Mouse (Mus musculus) heart, embryonic 11.5 days (tissue): ENCODE data around the gene Olfr418. TPM values are rescaled to one million over a fixed set of nuclear protein-coding genes. Genes with fewer than 3 reads are reported as not detected.

Source experiments
- ATAC-seq: fragments of 200-750 bp; cut with Nextera tagmentation; replicated peaks from 2 replicates; pipeline ENCODE4 v1.8.0; 2017; ENCODE audit warnings: moderate library complexity; ENCODE audit not compliant: insufficient number of reproducible peaks, low FRiP score, low TSS enrichment
- H3K27ac ChIP-seq: fragments of 300-500 bp; sonication (generic); 2 replicates; pipeline ENCODE4 v1.5.1; 2014; ENCODE audit warnings: mild to moderate bottlenecking, low read depth, low read length
- H3K27me3 ChIP-seq: fragments of 300-500 bp; sonication (generic); 2 replicates; pipeline ENCODE4 v1.6.1; 2014; ENCODE audit warnings: mild to moderate bottlenecking, low read length, mixed read lengths; ENCODE audit not compliant: control insufficient read depth, insufficient read depth
- H3K36me3 ChIP-seq: fragments of 300-500 bp; sonication (generic); 2 replicates; pipeline ENCODE4 v1.6.1; 2014; ENCODE audit warnings: mild to moderate bottlenecking, low read length, moderate library complexity, mixed read lengths; ENCODE audit not compliant: control insufficient read depth, insufficient read depth
- H3K4me1 ChIP-seq: fragments of 300-500 bp; sonication (generic); 2 replicates; pipeline ENCODE4 v1.6.1; 2014; ENCODE audit warnings: low read length; ENCODE audit not compliant: control insufficient read depth, insufficient read depth
- H3K4me2 ChIP-seq: fragments of 300-500 bp; sonication (generic); 2 replicates; pipeline ENCODE4 v1.6.1; 2014; ENCODE audit warnings: mild to moderate bottlenecking, moderate library complexity
- H3K4me3 ChIP-seq: fragments of 300-500 bp; sonication (generic); 2 replicates; pipeline ENCODE4 v1.5.1; 2014; ENCODE audit warnings: low read depth, low read length
- H3K9ac ChIP-seq: fragments of 300-500 bp; sonication (generic); 2 replicates; pipeline ENCODE4 v1.6.1; 2014; ENCODE audit warnings: mild to moderate bottlenecking, low read depth, low read length, moderate library complexity
- H3K9me3 ChIP-seq: fragments of 300-500 bp; sonication (generic); replicated peaks from 2 replicates; pipeline ENCODE4 v1.6.1; 2016; ENCODE audit warnings: low read length; ENCODE audit not compliant: control insufficient read depth
- WGBS: fragments of 180-500 bp; shearing (Covaris S2); extraction: QIAGEN DNeasy Blood & Tissue Kit; methylation state at CpG from one replicate; pipeline ENCODE4 v1.1.7; 2014; ENCODE audit not compliant: insufficient replicate concordance; 5-methylcytosine and 5-hydroxymethylcytosine counted together
- polyA plus RNA-seq: library from polyadenylated mRNA; unstranded; fragments of >200 nt; fragmentation: Nextera tagmentation; extraction: Ambion mirVana; gene quantifications from 2 replicates; pipeline ENCODE4 v1.2.1, GENCODE M21; 2014

The Olfr418 gene
- polyA plus RNA-seq, 1 experiment from 2014 or later, result not detected

DNA sequence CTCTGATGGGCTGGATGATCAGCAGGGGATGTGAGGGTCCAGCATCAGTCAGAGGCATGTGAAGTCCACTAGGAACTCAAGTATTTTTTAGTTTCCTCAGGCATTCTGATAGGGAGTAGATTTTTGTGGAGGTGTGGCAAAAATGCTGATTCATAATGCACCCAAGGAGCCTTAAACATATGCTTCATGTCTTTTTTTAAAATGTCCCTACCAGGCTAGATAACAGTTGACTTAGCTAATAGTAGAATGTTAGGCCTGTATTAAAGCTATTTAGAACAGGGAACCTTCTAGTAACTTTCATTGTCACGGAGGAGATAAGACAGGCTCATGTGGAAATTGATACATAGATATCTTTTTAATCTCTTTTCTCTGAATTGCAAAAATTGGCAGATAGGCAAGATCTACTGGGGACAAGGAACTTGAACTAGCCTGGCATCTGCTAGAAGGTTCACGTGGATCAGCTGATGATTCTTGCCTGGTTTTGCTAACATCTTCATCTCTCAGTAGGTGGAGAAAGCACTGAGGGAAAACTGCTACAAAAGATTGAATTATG is 52.2 kb downstream of the Olfr418 start:
- H3K9me3 ChIP-seq, result no peaks in the 10 kb centered on the region
- no peak overlapping the region for H3K27ac ChIP-seq
- no peak overlapping the region for H3K4me3 ChIP-seq
- H3K36me3 ChIP-seq, result no peaks in the 10 kb centered on the region
- no peaks in the 10 kb centered on the region for H3K27me3 ChIP-seq
- no peaks in the 10 kb centered on the region for H3K4me1 ChIP-seq
- no peak overlapping the region for H3K9ac ChIP-seq
- no peak overlapping the region for H3K4me2 ChIP-seq
- 86% methylated on average over 2 of the region's 2 CpGs for WGBS
- ATAC-seq, result no peak

DNA sequence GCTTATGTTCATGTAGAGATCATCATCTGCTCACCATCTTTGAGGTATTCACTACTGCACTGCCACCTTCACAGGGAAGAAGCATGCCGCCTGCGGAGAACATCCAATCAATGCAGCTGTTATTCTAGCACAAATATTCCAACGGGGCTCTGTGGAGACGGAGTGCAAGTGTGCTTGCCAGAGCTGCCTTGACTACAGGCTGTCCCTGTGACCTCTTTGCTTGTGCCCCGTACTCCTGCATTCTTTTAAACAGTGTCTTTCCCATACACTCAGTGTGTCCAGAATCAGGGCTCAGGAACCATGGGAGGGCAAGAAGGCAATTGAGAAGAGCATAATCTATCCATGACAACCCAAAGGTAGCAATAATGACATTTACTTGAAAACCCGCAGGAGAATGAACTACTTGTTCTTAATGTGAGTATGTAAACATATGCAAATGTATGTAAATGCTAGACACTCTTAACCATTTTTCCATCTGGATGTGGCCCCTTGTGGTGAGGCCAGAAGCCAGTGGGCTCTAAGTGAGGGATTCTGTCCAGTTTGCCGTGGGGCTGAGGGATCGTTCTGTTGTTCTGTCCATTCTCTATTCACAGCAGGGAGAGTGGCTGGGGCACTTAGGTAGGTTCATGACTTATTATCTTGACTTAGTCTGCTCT is 55.9 kb downstream of the Olfr418 start:
- 77% methylated on average over 8 of the region's 8 CpGs for WGBS
- Histone ChIP-seq H3K9ac (no peak overlapping the region), H3K4me3 (no peak overlapping the region), H3K4me1 (no peaks in the 10 kb centered on the region), H3K36me3 (no peaks in the 10 kb centered on the region), H3K4me2 (no peak overlapping the region), H3K27me3 (no peaks in the 10 kb centered on the region), H3K27ac (no peak overlapping the region), H3K9me3 (no peaks in the 10 kb centered on the region)
- ATAC-seq, result no peak

DNA sequence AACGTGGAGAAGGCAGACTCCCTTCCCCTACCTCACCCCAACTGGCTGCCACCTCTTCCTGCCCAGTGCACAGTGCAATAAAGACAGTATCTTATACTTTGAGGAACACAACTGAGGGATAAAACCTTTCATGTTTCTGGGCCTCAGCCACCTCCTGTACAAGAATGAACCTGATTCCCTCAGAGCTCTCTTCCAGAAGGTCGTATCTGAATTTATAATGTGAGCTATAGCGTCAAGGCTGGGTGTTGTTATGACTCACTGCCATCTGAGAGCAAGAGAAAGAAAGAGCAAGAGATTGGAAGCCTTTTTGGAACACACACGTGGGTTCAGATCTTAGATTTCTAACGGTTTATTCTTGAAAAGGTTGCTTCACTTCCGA is 56.4 kb downstream of the Olfr418 start:
- no peak overlapping the region for H3K4me3 ChIP-seq
- H3K27ac ChIP-seq, result no peak overlapping the region
- ATAC-seq, result no peak
- H3K4me1 ChIP-seq, result no peaks in the 10 kb centered on the region
- 64% methylated on average over 6 of the region's 6 CpGs for WGBS
- no peak overlapping the region for H3K9ac ChIP-seq
- no peak overlapping the region for H3K4me2 ChIP-seq
- H3K27me3 ChIP-seq, result no peaks in the 10 kb centered on the region
- H3K36me3 ChIP-seq, result no peaks in the 10 kb centered on the region
- H3K9me3 ChIP-seq, result no peaks in the 10 kb centered on the region

Other genes with a start within 250 kb of the Olfr418 start
- gene Olfr1408, start 128.6 kb upstream of the Olfr418 start, polyA plus RNA-seq, result not detected in 2 replicates
- gene Olfr1406, start 75.4 kb upstream of the Olfr418 start, polyA plus RNA-seq, result not detected in 2 replicates
- not detected in 2 replicates for gene Olfr218, start 68.2 kb upstream of the Olfr418 start, polyA plus RNA-seq
- gene Olfr1404, start 53.6 kb upstream of the Olfr418 start, polyA plus RNA-seq, result not detected in 2 replicates
- not detected in 2 replicates for gene Fcer1a, start 38.8 kb upstream of the Olfr418 start, polyA plus RNA-seq
- not detected in 2 replicates for gene Mptx2, start 11.8 kb downstream of the Olfr418 start, polyA plus RNA-seq
- gene Ackr1, start 67.7 kb downstream of the Olfr418 start, polyA plus RNA-seq, result 5.0 and 5.5 TPM in 2 replicates
- gene Aim2, start 84.9 kb downstream of the Olfr418 start, polyA plus RNA-seq, result 1.9 and 3.1 TPM in 2 replicates
- gene Cadm3, start 101.7 kb downstream of the Olfr418 start, polyA plus RNA-seq, result 1.3 TPM in 2 replicates
- gene Ifi206, start 225.0 kb downstream of the Olfr418 start, polyA plus RNA-seq, result 0.06 TPM in 1 of 2 replicates, not detected in the other